Mouse (Mus musculus): ENCODE measurements around the gene Sh3pxd2a. TPM values are rescaled to one million over a fixed set of nuclear protein-coding genes. Genes with fewer than 3 reads are reported as not detected.

Gene Sh3pxd2a
- total and polyA plus RNA-seq, 3 experiments, result 3.9 to 11.3 TPM; not detected in 1

DNA sequence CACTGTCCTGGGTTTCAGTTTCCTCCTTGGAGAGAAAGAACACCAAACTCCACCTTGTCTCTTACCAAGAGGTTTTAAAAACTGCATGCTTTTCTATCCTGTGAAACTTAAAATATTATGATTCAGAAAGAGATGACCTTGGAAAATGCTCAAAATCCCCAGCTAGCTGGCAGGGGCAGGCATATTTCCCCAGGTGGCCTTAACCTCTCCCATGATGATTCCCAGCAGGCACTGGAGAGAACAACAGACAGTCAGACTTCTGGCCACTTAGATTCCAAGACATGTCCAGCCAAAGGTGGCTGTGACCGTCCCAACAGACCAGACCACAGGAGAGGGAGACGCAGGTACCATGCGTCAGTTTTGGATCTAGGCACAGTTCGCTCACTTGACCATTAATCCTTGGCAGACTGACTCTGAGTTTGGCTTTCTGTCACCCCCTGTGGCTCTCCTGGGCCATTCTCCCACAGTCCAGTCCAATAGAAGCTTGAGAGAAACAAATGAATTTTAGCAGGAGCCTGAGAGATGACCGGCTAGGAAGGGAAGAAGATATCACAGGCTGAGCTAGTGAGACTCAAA, 159.9 kb downstream of the Sh3pxd2a start:
- H3K9me3 ChIP-seq (replicated peaks; ENCODE audit: insufficient read depth, low read length), result no peaks in the 10 kb centered on the region
- H3K36me3 ChIP-seq (ENCODE audit: control insufficient read depth in 1 of 2, insufficient read depth in 2 of 2, low read length in 2 of 2), result no peaks in the 10 kb centered on the region; a peak in 1 of 4 replicates
- H3K79me2 ChIP-seq (ENCODE audit: control insufficient read depth, insufficient read depth, low read length, poor library complexity), result no peaks in the 10 kb centered on the region
- DNase-seq (ENCODE audit: low read depth, low spot score), result no peak
- no peak overlapping the region for H3K27ac ChIP-seq (ENCODE audit: control insufficient read depth, low read depth, low read length)
- no peak overlapping the region for H3K4me3 ChIP-seq (ENCODE audit: control insufficient read depth in 1 of 2, insufficient read depth in 1 of 2, low read depth in 2 of 2, low read length in 2 of 2)
- no peaks in the 10 kb centered on the region for H3K4me1 ChIP-seq (ENCODE audit: control insufficient read depth in 1 of 2, insufficient read depth in 2 of 2, low read length in 2 of 2)
- H3K27me3 ChIP-seq (ENCODE audit: control insufficient read depth in 1 of 2, insufficient read depth in 2 of 2, low read length in 2 of 2), result no peaks in the 10 kb centered on the region
- no peak overlapping the region for H3K9ac ChIP-seq (ENCODE audit: control insufficient read depth, low read depth, low read length, poor library complexity, severe bottlenecking)
- no peak for TF ChIP-seq UBTF (IDR thresholded peaks at IDR 0.05; ENCODE audit: borderline replicate concordance, insufficient read depth, low read depth, low read length)
- TF ChIP-seq CHD1 (IDR thresholded peaks at IDR 0.05; ENCODE audit: low read depth, low read length), result no peak
- TF ChIP-seq NELFE (IDR thresholded peaks at IDR 0.05; ENCODE audit: low read depth, low read length), result no peak
- TF ChIP-seq BHLHE40 (IDR thresholded peaks at IDR 0.05; ENCODE audit: borderline replicate concordance, low read depth, low read length), result no peak
- TF ChIP-seq MAFK (IDR thresholded peaks at IDR 0.05; ENCODE audit: borderline replicate concordance, low read depth, low read length), result no peak
- TF ChIP-seq MAZ (IDR thresholded peaks at IDR 0.05; ENCODE audit: low read depth, low read length), result no peak

DNA sequence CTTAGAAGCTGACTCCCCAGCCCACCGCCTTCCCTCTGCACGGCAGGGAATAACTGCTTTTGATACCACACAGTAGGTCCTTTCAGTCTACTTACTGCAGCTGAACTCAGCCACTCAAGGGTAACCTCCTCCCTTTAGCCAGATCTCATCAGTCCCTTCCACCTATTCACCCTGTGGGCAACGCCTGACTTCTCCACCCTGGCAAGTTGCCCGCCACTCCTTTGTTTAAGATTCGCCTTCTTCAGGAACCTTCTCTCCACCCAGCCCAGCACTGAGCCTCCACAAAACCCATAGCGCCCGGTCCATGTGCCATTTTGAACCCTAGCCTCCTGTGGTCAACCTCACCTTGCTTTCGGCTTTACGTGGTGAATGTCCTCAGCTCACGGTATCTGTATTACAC, 161.1 kb downstream of the Sh3pxd2a start:
- no peaks in the 10 kb centered on the region for H3K27me3 ChIP-seq (ENCODE audit: control insufficient read depth in 1 of 2, insufficient read depth in 2 of 2, low read length in 2 of 2)
- no peaks in the 10 kb centered on the region for H3K4me1 ChIP-seq (ENCODE audit: control insufficient read depth in 1 of 2, insufficient read depth in 2 of 2, low read length in 2 of 2)

GRCm38 (mm10) chr19:47302191-47302852, 161.9 kb downstream of the Sh3pxd2a start:
- no peak overlapping the region for H3K27ac ChIP-seq (ENCODE audit: control insufficient read depth, low read depth, low read length)
- H3K36me3 ChIP-seq (ENCODE audit: control insufficient read depth in 1 of 2, insufficient read depth in 2 of 2, low read length in 2 of 2), result no peaks in the 10 kb centered on the region; a peak in 1 of 4 replicates
- H3K79me2 ChIP-seq (ENCODE audit: control insufficient read depth, insufficient read depth, low read length, poor library complexity), result no peaks in the 10 kb centered on the region
- no peaks in the 10 kb centered on the region for H3K27me3 ChIP-seq (ENCODE audit: control insufficient read depth in 1 of 2, insufficient read depth in 2 of 2, low read length in 2 of 2)
- no peak overlapping the region for H3K4me3 ChIP-seq (ENCODE audit: control insufficient read depth in 1 of 2, insufficient read depth in 1 of 2, low read depth in 2 of 2, low read length in 2 of 2)
- DNase-seq (ENCODE audit: low read depth, low spot score), result no peak
- no peak for TF ChIP-seq GABPA (IDR thresholded peaks at IDR 0.05; ENCODE audit: low read depth, low read length)
- no peak for TF ChIP-seq TAL1 (IDR thresholded peaks at IDR 0.05; ENCODE audit: low read length)
- no peak for TF ChIP-seq MAZ (IDR thresholded peaks at IDR 0.05; ENCODE audit: low read depth, low read length)
- TF ChIP-seq UBTF (IDR thresholded peaks at IDR 0.05; ENCODE audit: borderline replicate concordance, insufficient read depth, low read depth, low read length), result no peak
- no peak for TF ChIP-seq CHD1 (IDR thresholded peaks at IDR 0.05; ENCODE audit: low read depth, low read length)
- TF ChIP-seq ZC3H11A (IDR thresholded peaks at IDR 0.05; ENCODE audit: low read depth, low read length), result no peak
- TF ChIP-seq ZMIZ1 (IDR thresholded peaks at IDR 0.05; ENCODE audit: low read depth, low read length), result no peak
- no peak for TF ChIP-seq ETS1 (IDR thresholded peaks at IDR 0.05; ENCODE audit: low read depth, low read length)
- TF ChIP-seq KAT2A (conservative IDR thresholded peaks at IDR 0.05; ENCODE audit: low read depth, low read length), result no peak
- TF ChIP-seq MEF2A (IDR thresholded peaks at IDR 0.05; ENCODE audit: extremely low read depth, insufficient replicate concordance, low read depth, low read length, poor library complexity, severe bottlenecking), result no peak
- no peak for TF ChIP-seq E2F4 (IDR thresholded peaks at IDR 0.05; ENCODE audit: borderline replicate concordance, low read depth, low read length)
- TF ChIP-seq CTCF (IDR thresholded peaks at IDR 0.05 in 2 of 3, conservative IDR thresholded peaks at IDR 0.05 in 1 of 3; ENCODE audit: control insufficient read depth in 1 of 3, insufficient read depth in 1 of 3, low read depth in 2 of 3, low read length in 3 of 3, poor library complexity in 1 of 3, severe bottlenecking in 1 of 3), result no peak
- TF ChIP-seq HCFC1 (IDR thresholded peaks at IDR 0.05; ENCODE audit: low read depth, low read length), result no peak
- TF ChIP-seq BHLHE40 (IDR thresholded peaks at IDR 0.05; ENCODE audit: borderline replicate concordance, low read depth, low read length), result no peak
- TF ChIP-seq MAFK (IDR thresholded peaks at IDR 0.05; ENCODE audit: borderline replicate concordance, low read depth, low read length), result no peak
- H3K9ac ChIP-seq (ENCODE audit: control insufficient read depth, low read depth, low read length, poor library complexity, severe bottlenecking), result no peak overlapping the region
- H3K4me1 ChIP-seq (ENCODE audit: control insufficient read depth in 1 of 2, insufficient read depth in 2 of 2, low read length in 2 of 2), result no peaks in the 10 kb centered on the region
- no peaks in the 10 kb centered on the region for H3K9me3 ChIP-seq (replicated peaks; ENCODE audit: insufficient read depth, low read length)

More for the DNA sequence above, 161.1 kb downstream of the Sh3pxd2a start:
- no peak overlapping the region for H3K27ac ChIP-seq (ENCODE audit: control insufficient read depth, low read depth, low read length)
- no peak overlapping the region for H3K9ac ChIP-seq (ENCODE audit: control insufficient read depth, low read depth, low read length, poor library complexity, severe bottlenecking)
- H3K4me3 ChIP-seq (ENCODE audit: control insufficient read depth in 1 of 2, insufficient read depth in 1 of 2, low read depth in 2 of 2, low read length in 2 of 2), result no peak overlapping the region
- H3K79me2 ChIP-seq (ENCODE audit: control insufficient read depth, insufficient read depth, low read length, poor library complexity), result no peaks in the 10 kb centered on the region
- no peaks in the 10 kb centered on the region; a peak in 1 of 4 replicates for H3K36me3 ChIP-seq (ENCODE audit: control insufficient read depth in 1 of 2, insufficient read depth in 2 of 2, low read length in 2 of 2)
- no peak for DNase-seq (ENCODE audit: low read depth, low spot score)
- H3K9me3 ChIP-seq (replicated peaks; ENCODE audit: insufficient read depth, low read length), result no peaks in the 10 kb centered on the region
- TF ChIP-seq ZC3H11A (IDR thresholded peaks at IDR 0.05; ENCODE audit: low read depth, low read length) (no peak), ELF1 (IDR thresholded peaks at IDR 0.05; ENCODE audit: low read depth, low read length) (no peak), ZKSCAN1 (IDR thresholded peaks at IDR 0.05; ENCODE audit: low read depth, low read length) (no peak), NELFE (IDR thresholded peaks at IDR 0.05; ENCODE audit: low read depth, low read length) (no peak), CHD1 (IDR thresholded peaks at IDR 0.05; ENCODE audit: low read depth, low read length) (no peak), USF1 (IDR thresholded peaks at IDR 0.05; ENCODE audit: low read depth, low read length) (no peak), MAX (IDR thresholded peaks at IDR 0.05; ENCODE audit: low read length) (no peak), MAZ (IDR thresholded peaks at IDR 0.05; ENCODE audit: low read depth, low read length) (no peak)
